Mouse (Mus musculus) small intestine, adult 2 months (tissue): ENCODE measurements around the gene Lrmp.

Source experiments
- CTCF ChIP-seq: fragments of 200-500 bp; IDR thresholded peaks from 2 replicates; pipeline ENCODE4 v1.5.1; 2012; ENCODE audit warnings: low read depth, mild to moderate bottlenecking, control low read depth, inconsistent platforms, low read length, moderate library complexity, mixed read lengths; ENCODE audit not compliant: insufficient replicate concordance, insufficient read length; ENCODE audit errors: extremely low read depth
- POLR2A ChIP-seq: fragments of 200-500 bp; IDR thresholded peaks from 2 replicates; pipeline ENCODE4 v1.6.1; 2012; ENCODE audit warnings: low read depth, mild to moderate bottlenecking, control low read depth, inconsistent platforms, low read length, moderate library complexity

DNA sequence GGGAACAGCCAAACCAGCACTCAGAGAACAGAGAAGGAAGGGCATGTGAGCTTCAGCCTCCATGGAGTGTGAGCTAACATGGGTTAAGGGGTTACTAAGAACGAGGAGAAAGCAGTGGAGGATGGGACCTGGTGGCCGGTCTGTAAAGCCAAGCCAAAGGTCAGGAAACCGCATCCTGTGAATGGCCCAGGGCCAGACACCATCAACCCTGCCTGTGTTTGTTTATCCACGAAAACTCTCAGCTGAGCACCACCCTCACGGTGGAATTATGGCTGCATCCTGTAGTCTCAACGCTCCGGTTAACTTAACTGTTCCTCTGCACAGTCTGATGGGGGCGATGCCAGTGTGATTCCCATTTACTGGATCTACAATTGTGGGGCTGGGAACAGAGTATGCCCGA, 20.4 kb downstream of the Lrmp start:
- TF ChIP-seq CTCF = no peak
- no peak for TF ChIP-seq POLR2A
